Mouse (Mus musculus) heart, embryonic 12.5 days (tissue): ENCODE data around the gene Pde4dip. TPM values are rescaled to one million over a fixed set of nuclear protein-coding genes. Genes with fewer than 3 reads are reported as not detected.

Experiments
- ATAC-seq: fragments of 200-750 bp; cut with Nextera tagmentation; 2 replicates; pipeline ENCODE4 v1.8.0; 2017; ENCODE audit warnings: moderate TSS enrichment, moderate library complexity; ENCODE audit not compliant: insufficient number of reproducible peaks, low FRiP score
- H3K27ac ChIP-seq: fragments of 300-500 bp; sonication (generic); 2 replicates; pipeline ENCODE4 v1.5.1; 2016; ENCODE audit warnings: mild to moderate bottlenecking, moderate library complexity; ENCODE audit not compliant: poor library complexity, severe bottlenecking
- H3K27me3 ChIP-seq: fragments of 300-500 bp; sonication (generic); replicated peaks from 2 replicates; pipeline ENCODE4 v1.6.1; 2016; ENCODE audit warnings: mild to moderate bottlenecking, moderate library complexity
- H3K36me3 ChIP-seq: fragments of 300-500 bp; sonication (generic); 2 replicates; pipeline ENCODE4 v1.6.1; 2016; ENCODE audit warnings: mild to moderate bottlenecking, moderate library complexity
- H3K4me1 ChIP-seq: fragments of 300-500 bp; sonication (generic); replicated peaks from 2 replicates; pipeline ENCODE4 v1.6.1; 2016; ENCODE audit warnings: mild to moderate bottlenecking
- H3K4me2 ChIP-seq: fragments of 300-500 bp; sonication (generic); 2 replicates; pipeline ENCODE4 v1.6.1; 2016; ENCODE audit warnings: mild to moderate bottlenecking, moderate library complexity
- H3K4me3 ChIP-seq: fragments of 300-500 bp; sonication (generic); 2 replicates; pipeline ENCODE4 v1.5.1; 2016; ENCODE audit warnings: mild to moderate bottlenecking
- H3K9ac ChIP-seq: fragments of 300-500 bp; sonication (generic); 2 replicates; pipeline ENCODE4 v1.6.1; 2016; ENCODE audit warnings: mild to moderate bottlenecking, moderate library complexity
- H3K9me3 ChIP-seq: fragments of 300-500 bp; sonication (generic); replicated peaks from 2 replicates; pipeline ENCODE4 v1.6.1; 2016; ENCODE audit warnings: mild to moderate bottlenecking, moderate library complexity
- WGBS: fragments of 180-500 bp; shearing (Covaris S2); methylation state at CpG from one replicate; pipeline ENCODE4 v1.1.7; 2016; 5-methylcytosine and 5-hydroxymethylcytosine counted together
- polyA plus RNA-seq: library from polyadenylated mRNA; unstranded; fragments of >200 nt; fragmentation: Nextera tagmentation; extraction: Ambion mirVana; gene quantifications from 2 replicates; pipeline ENCODE4 v1.2.1, GENCODE M21; 2016

Pde4dip gene
- polyA plus RNA-seq, 1 experiment from 2014 or later = 101 TPM

GRCm38 (mm10) chr3:97898381-97898780, 9.9 kb upstream of the Pde4dip start:
- Histone ChIP-seq H3K4me3 (no peak overlapping the region), H3K36me3 (no peaks in the 10 kb centered on the region), H3K4me2 (no peak overlapping the region), H3K9ac (no peak overlapping the region), H3K4me1 (peaks cover 14% of the 10 kb centered on the region), H3K27ac (no peak overlapping the region), H3K27me3 (no peaks in the 10 kb centered on the region), H3K9me3 (no peaks in the 10 kb centered on the region; the same call in 1 of the 2 replicates)
- 55% methylated on average over 3 of the region's 3 CpGs for WGBS
- ATAC-seq = no peak

GRCm38 (mm10) chr3:97894695-97895094, 6.2 kb upstream of the Pde4dip start:
- Histone ChIP-seq H3K27ac (no peak overlapping the region), H3K9me3 (no peaks in the 10 kb centered on the region; the same call in 1 of the 2 replicates), H3K4me2 (no peak overlapping the region), H3K36me3 (no peaks in the 10 kb centered on the region), H3K4me3 (no peak overlapping the region), H3K4me1 (no peaks in the 10 kb centered on the region), H3K27me3 (peaks cover 23% of the 10 kb centered on the region), H3K9ac (no peak overlapping the region)
- 47% methylated on average over 6 of the region's 6 CpGs for WGBS
- no peak for ATAC-seq

DNA sequence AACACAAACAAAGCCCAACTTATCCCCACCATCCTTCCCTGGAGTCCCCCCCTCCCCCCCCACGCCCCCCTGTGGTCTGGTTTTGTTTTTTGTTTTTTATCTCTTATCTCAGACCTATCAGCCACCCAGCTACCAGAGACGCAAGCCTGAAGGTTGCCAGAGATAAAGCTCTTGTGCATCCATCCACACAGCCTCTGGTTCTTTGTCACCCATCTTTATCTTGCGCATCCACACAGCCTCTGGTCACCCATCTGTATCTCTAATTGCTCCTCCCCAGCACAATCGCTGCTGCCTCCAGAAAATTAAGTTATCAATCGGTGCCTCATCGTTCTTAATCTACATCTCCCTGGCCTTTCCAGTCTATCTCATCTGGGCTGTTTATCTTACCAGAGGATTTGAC, 1.7 kb upstream of the Pde4dip start:
- Histone ChIP-seq H3K4me3 (no peak overlapping the region), H3K4me1 (peaks cover 10% of the 10 kb centered on the region), H3K27ac (no peak overlapping the region), H3K4me2 (no peak overlapping the region), H3K27me3 (peaks cover 47% of the 10 kb centered on the region), H3K9ac (no peak overlapping the region), H3K36me3 (no peaks in the 10 kb centered on the region), H3K9me3 (no peaks in the 10 kb centered on the region; the same call in 1 of the 2 replicates)
- no peak for ATAC-seq
- 7% methylated on average over 6 of the region's 6 CpGs for WGBS

GRCm38 (mm10) chr3:97887785-97888167, 731 bp downstream of the Pde4dip start:
- no peak for ATAC-seq
- no peaks in the 10 kb centered on the region for H3K9me3 ChIP-seq
- no peak overlapping the region; the same call in 1 of the 2 replicates for H3K9ac ChIP-seq
- H3K4me1 ChIP-seq = peaks cover 10% of the 10 kb centered on the region
- peaks cover 47% of the 10 kb centered on the region for H3K27me3 ChIP-seq
- WGBS = 59% methylated on average over 5 of the region's 5 CpGs
- peak overlapping the region; percentile 95 for H3K4me2 ChIP-seq
- no peak overlapping the region for H3K27ac ChIP-seq
- H3K36me3 ChIP-seq = no peaks in the 10 kb centered on the region
- no peak overlapping the region; the same call in 1 of the 2 replicates for H3K4me3 ChIP-seq

DNA sequence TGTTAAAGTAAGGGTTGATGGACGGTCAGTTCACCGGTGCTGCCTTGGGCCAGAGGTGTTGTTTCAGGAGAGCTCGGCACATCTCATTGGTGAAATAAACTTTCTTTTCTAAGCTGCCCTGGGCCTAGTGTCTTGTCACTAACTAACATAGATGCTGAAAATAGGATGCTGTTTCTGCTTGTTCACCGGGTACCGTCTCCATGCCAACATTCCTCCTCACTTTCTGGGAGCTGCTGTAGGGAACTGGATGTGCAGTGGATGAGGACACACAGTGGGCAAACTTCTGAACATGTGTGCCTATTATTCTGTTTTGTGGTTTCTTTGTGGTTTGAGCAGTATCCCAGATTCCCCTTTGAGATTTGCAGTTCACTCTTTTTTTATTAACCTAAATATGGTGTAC, 6.9 kb downstream of the Pde4dip start:
- H3K36me3 ChIP-seq = no peaks in the 10 kb centered on the region
- ATAC-seq = no peak
- H3K4me1 ChIP-seq = peaks cover 3% of the 10 kb centered on the region; the same call in 1 of the 2 replicates
- H3K27me3 ChIP-seq = no peaks in the 10 kb centered on the region
- no peak overlapping the region for H3K4me3 ChIP-seq
- no peak overlapping the region for H3K9ac ChIP-seq
- H3K27ac ChIP-seq = no peak overlapping the region
- 88% methylated on average over 5 of the region's 5 CpGs for WGBS
- no peak overlapping the region for H3K4me2 ChIP-seq
- H3K9me3 ChIP-seq = no peaks in the 10 kb centered on the region

GRCm38 (mm10) chr3:97879222-97879621, 9.3 kb downstream of the Pde4dip start:
- Histone ChIP-seq H3K4me3 (no peak overlapping the region), H3K36me3 (no peaks in the 10 kb centered on the region), H3K9ac (no peak overlapping the region), H3K27ac (no peak overlapping the region), H3K9me3 (no peaks in the 10 kb centered on the region), H3K4me1 (peaks cover 14% of the 10 kb centered on the region), H3K4me2 (no peak overlapping the region), H3K27me3 (no peaks in the 10 kb centered on the region)
- WGBS = 12% methylated on average over 5 of the region's 5 CpGs
- no peak for ATAC-seq

DNA sequence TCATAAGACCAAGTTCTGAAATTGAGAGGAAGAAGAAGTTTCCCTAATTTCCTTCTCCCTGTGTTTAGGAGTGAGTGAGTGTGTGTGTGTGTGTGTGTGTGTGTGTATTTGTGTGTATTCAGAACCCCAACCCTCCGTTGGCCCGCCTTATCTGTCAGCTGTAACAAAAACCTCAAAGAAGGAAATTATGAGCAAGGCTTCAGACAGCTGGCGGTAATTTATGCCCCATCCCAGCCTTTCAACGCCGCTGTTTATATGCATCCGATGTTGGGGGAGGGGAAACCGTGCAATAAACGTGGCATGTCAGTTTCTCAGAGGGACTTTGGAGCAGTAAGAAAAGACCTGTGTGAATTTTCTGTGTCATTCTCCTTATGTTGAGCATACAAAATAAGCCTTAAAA, 12.2 kb downstream of the Pde4dip start:
- Histone ChIP-seq H3K4me2 (no peak overlapping the region), H3K27ac (no peak overlapping the region), H3K27me3 (no peaks in the 10 kb centered on the region), H3K4me1 (peaks cover 14% of the 10 kb centered on the region), H3K9ac (no peak overlapping the region), H3K4me3 (no peak overlapping the region), H3K36me3 (no peaks in the 10 kb centered on the region), H3K9me3 (no peaks in the 10 kb centered on the region)
- no peak for ATAC-seq
- WGBS = 51% methylated on average over 8 of the region's 8 CpGs

- 29% methylated on average over 5 of the region's 5 CpGs for WGBS
- Histone ChIP-seq H3K9me3 (no peaks in the 10 kb centered on the region), H3K36me3 (no peaks in the 10 kb centered on the region), H3K27me3 (no peaks in the 10 kb centered on the region), H3K4me3 (no peak overlapping the region), H3K4me1 (peaks cover 14% of the 10 kb centered on the region), H3K4me2 (no peak overlapping the region), H3K27ac (no peak overlapping the region), H3K9ac (no peak overlapping the region)
- no peak for ATAC-seq
Measured at GRCm38 (mm10) chr3:97874777-97875176, 13.7 kb downstream of the Pde4dip start.

- H3K27ac ChIP-seq = peak overlapping the region; percentile 88
- peaks cover 26% of the 10 kb centered on the region for H3K4me1 ChIP-seq
- no peak overlapping the region for H3K4me3 ChIP-seq
- H3K9ac ChIP-seq = 0 out of 2 replicates have a peak overlapping the region, but pooled peaks have one; percentile 11
- peak overlapping the region; percentile 19 for H3K4me2 ChIP-seq
- ATAC-seq = no peak
- 34% methylated on average over 4 of the region's 4 CpGs for WGBS
- no peaks in the 10 kb centered on the region for H3K9me3 ChIP-seq
- H3K36me3 ChIP-seq = no peaks in the 10 kb centered on the region
- H3K27me3 ChIP-seq = peaks cover 2% of the 10 kb centered on the region; the same call in 1 of the 2 replicates
Measured at GRCm38 (mm10) chr3:97869730-97870129, 18.8 kb downstream of the Pde4dip start.

DNA sequence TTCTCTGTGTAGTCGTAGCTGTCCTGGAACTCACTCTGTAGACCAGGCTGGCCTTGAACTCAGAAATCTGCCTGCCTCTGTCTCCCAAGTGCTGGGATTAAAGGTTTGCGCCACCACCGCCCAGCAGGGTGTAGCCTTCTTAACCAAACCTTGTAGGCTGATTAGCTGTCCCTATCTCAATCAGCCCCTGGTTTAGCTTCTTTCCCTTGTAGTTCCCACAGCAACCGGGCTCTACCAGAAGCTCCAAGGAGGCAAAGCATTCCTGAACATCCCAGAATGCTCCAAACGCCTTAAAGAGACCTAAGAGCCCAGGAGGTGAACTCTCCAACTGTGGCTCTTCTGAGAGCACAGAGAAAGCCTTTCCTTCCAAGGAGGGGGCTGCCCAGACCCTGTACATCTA, 19.8 kb downstream of the Pde4dip start:
- peak overlapping the region; percentile 88 for H3K27ac ChIP-seq
- H3K27me3 ChIP-seq = peaks cover 2% of the 10 kb centered on the region; the same call in 1 of the 2 replicates
- no peak overlapping the region for H3K4me2 ChIP-seq
- ATAC-seq = no peak
- H3K9ac ChIP-seq = no peak overlapping the region
- 34% methylated on average over 5 of the region's 5 CpGs for WGBS
- H3K36me3 ChIP-seq = no peaks in the 10 kb centered on the region
- no peak overlapping the region for H3K4me3 ChIP-seq
- H3K9me3 ChIP-seq = no peaks in the 10 kb centered on the region
- H3K4me1 ChIP-seq = peaks cover 21% of the 10 kb centered on the region

DNA sequence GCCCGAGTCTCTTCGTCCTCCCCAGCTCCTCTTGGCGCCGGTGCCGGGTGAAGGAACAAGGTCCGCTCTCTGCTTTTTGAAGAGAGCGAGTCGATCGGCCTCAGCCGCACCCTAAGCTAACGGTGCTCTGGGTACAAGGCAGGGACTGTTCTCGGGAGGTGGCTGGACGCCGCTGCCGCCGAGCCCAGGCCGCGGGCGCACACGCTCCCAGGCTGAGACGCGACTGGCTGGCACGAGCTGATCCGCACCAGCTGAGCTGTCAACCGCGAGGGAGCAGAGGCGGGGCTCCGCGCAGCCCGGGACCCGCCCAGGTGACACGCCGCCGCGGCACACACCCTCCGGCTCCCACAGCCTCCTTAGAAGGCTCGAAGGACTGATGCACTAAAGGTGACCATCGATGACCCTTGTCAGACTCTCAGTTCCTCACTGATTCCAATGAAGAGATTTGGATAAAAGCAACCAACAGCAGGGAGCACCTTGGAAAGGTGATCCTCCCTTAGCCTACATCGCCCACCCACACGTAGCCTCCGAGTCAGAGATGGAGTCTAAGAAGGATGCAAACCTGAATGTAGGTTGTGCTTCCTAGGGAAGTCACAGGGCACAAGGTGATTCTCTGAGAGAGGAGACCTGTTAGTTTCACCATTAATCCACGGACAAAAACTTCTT, 20.4 kb downstream of the Pde4dip start:
- Histone ChIP-seq H3K4me3 (peak overlapping the region; percentile 80), H3K36me3 (no peaks in the 10 kb centered on the region), H3K4me2 (peak overlapping the region; percentile 88), H3K9me3 (no peaks in the 10 kb centered on the region), H3K27ac (peak overlapping the region; percentile 88), H3K27me3 (peaks cover 2% of the 10 kb centered on the region; the same call in 1 of the 2 replicates), H3K4me1 (peaks cover 21% of the 10 kb centered on the region), H3K9ac (peak overlapping the region; percentile 91)
- peak; percentile 86 for ATAC-seq
- WGBS = 3% methylated on average over 42 of the region's 42 CpGs
